Mouse (Mus musculus): ENCODE results near the gene Ly86. TPM values are rescaled to one million over a fixed set of nuclear protein-coding genes. Genes with fewer than 3 reads are reported as not detected.

Gene Ly86
- total and polyA plus RNA-seq, 3 experiments, result 172 to 427 (median 290) TPM

DNA sequence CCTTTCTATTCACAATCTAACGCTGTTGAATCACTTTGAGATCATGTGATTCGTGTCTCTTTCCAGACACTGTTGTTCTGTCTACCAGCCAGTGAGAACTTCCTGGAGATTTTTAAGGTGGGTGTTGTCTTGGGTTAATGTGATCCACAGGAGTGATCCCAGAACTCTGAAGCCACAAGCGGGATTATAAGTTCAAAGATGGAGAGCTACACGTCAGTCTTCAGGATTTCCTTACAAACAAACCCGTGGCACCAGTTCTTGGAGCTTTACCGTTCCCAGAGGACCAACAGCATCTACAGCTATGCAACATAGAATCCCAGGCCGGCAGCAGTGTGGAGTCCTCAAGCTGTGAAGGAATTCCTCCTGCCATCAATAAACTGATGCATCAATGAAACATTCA, 94.5 kb downstream of the Ly86 start:
- in situ Hi-C loops (cut with MboI; ENCODE audit: low pct_ligation_motif_present, low pct_unique_long_range_greater_than_20kb, low sequenced_read_pairs) (no loop called here), dilution Hi-C loops (cut with MboI; ENCODE audit: extremely low pct_ligation_motif_present, extremely low pct_unique_long_range_greater_than_20kb, low sequenced_read_pairs) (no loop called here)
- TF ChIP-seq EP300 (IDR thresholded peaks at IDR 0.05; ENCODE audit: low read length) (no peak), TCF12 (IDR thresholded peaks at IDR 0.05; ENCODE audit: low read depth, low read length) (no peak), ZNF384 (IDR thresholded peaks at IDR 0.05; ENCODE audit: low read depth, low read length) (no peak), CHD2 (IDR thresholded peaks at IDR 0.05; ENCODE audit: low read length) (no peak), MYC (IDR thresholded peaks at IDR 0.05; ENCODE audit: low read depth, low read length) (no peak), USF1 (IDR thresholded peaks at IDR 0.05; ENCODE audit: low read depth, low read length) (no peak), KAT2A (IDR thresholded peaks at IDR 0.05; ENCODE audit: insufficient replicate concordance, low read length) (no peak), ZKSCAN1 (IDR thresholded peaks at IDR 0.05; ENCODE audit: borderline replicate concordance, low read depth, low read length) (no peak), RAD21 (IDR thresholded peaks at IDR 0.05; ENCODE audit: low read depth, low read length) (no peak)
- H3K4me2 ChIP-seq (ENCODE audit: insufficient read depth, low read depth, poor library complexity, severe bottlenecking), result no peak overlapping the region
- H3K36me3 ChIP-seq (replicated peaks in 1 of 2; ENCODE audit: control insufficient read depth in 1 of 2, insufficient read depth in 1 of 2, low read length in 1 of 2), result no peaks in the 10 kb centered on the region
- no peak for DNase-seq (ENCODE audit: extremely low read depth)
- H3K9me3 ChIP-seq (replicated peaks; ENCODE audit: low read length), result peaks cover 5% of the 10 kb centered on the region
- H3K4me1 ChIP-seq (ENCODE audit: control insufficient read depth in 1 of 2, insufficient read depth in 2 of 2), result peaks cover 10 to 43% of the 10 kb centered on the region in 2 experiments
- no peaks in the 10 kb centered on the region for H3K79me2 ChIP-seq (replicated peaks; ENCODE audit: control insufficient read depth, extremely low read depth, insufficient read depth, poor library complexity, severe bottlenecking)
- no peaks in the 10 kb centered on the region for H3K27me3 ChIP-seq (replicated peaks)
- no peak overlapping the region for H3K9ac ChIP-seq (ENCODE audit: insufficient read depth, low read depth)
- H3K27ac ChIP-seq (ENCODE audit: insufficient read depth, low read depth), result no peak overlapping the region
- no peak overlapping the region for H3K4me3 ChIP-seq (replicated peaks in 1 of 3; ENCODE audit: low read depth in 2 of 3, low read length in 2 of 3, poor library complexity in 1 of 3)

DNA sequence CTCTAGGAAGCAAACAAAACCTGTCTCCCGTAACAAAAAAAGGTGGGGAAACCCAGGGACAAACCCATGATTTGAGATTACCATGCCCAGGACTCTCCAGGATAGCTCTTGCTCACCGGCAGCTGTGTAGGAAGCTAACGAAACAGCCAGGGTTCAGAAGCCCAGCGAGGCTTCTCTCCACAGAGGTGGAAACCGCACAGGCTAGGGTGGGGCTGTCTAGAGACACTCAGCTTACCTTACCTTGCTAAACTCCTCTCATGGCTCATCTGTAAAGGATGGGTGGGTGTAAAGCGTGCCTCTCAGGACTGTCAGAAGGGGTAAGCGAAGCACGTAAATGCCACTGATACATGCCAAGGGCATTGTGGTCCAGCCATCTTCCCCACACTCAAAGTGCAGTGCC, 94.9 kb downstream of the Ly86 start:
- Histone ChIP-seq H3K36me3 (replicated peaks in 1 of 2; ENCODE audit: control insufficient read depth in 1 of 2, insufficient read depth in 1 of 2, low read length in 1 of 2) (no peaks in the 10 kb centered on the region), H3K79me2 (replicated peaks; ENCODE audit: control insufficient read depth, extremely low read depth, insufficient read depth, poor library complexity, severe bottlenecking) (no peaks in the 10 kb centered on the region), H3K9ac (ENCODE audit: insufficient read depth, low read depth) (no peak overlapping the region), H3K4me3 (replicated peaks in 1 of 3; ENCODE audit: low read depth in 2 of 3, low read length in 2 of 3, poor library complexity in 1 of 3) (no peak overlapping the region), H3K9me3 (replicated peaks; ENCODE audit: low read length) (peaks cover 5% of the 10 kb centered on the region), H3K4me1 (ENCODE audit: control insufficient read depth in 1 of 2, insufficient read depth in 2 of 2) (peaks cover 10 to 39% of the 10 kb centered on the region in 2 experiments), H3K27ac (ENCODE audit: insufficient read depth, low read depth) (no peak overlapping the region), H3K4me2 (ENCODE audit: insufficient read depth, low read depth, poor library complexity, severe bottlenecking) (peak overlapping the region; percentile 45; the same call in 1 of the 2 replicates), H3K27me3 (replicated peaks) (no peaks in the 10 kb centered on the region)
- in situ Hi-C loops (cut with MboI; ENCODE audit: low pct_ligation_motif_present, low pct_unique_long_range_greater_than_20kb, low sequenced_read_pairs) (no loop called here), dilution Hi-C loops (cut with MboI; ENCODE audit: extremely low pct_ligation_motif_present, extremely low pct_unique_long_range_greater_than_20kb, low sequenced_read_pairs) (no loop called here)
- DNase-seq (ENCODE audit: extremely low read depth), result no peak
- TF ChIP-seq IRF4 (IDR thresholded peaks at IDR 0.05; ENCODE audit: low read depth, low read length) (no peak), SMC3 (IDR thresholded peaks at IDR 0.05; ENCODE audit: low read depth, low read length) (no peak), ZMIZ1 (IDR thresholded peaks at IDR 0.05; ENCODE audit: low read depth, low read length) (no peak), EP300 (IDR thresholded peaks at IDR 0.05; ENCODE audit: low read length) (no peak), HCFC1 (IDR thresholded peaks at IDR 0.05; ENCODE audit: low read depth, low read length) (no peak), BHLHE40 (IDR thresholded peaks at IDR 0.05; ENCODE audit: low read depth, low read length) (no peak), E2F4 (IDR thresholded peaks at IDR 0.05; ENCODE audit: insufficient replicate concordance, low read depth, low read length) (no peak), RAD21 (IDR thresholded peaks at IDR 0.05; ENCODE audit: low read depth, low read length) (no peak), CTCF (conservative IDR thresholded peaks at IDR 0.05 in 1 of 2, IDR thresholded peaks at IDR 0.05 in 1 of 2; ENCODE audit: low read depth in 2 of 2, low read length in 2 of 2) (no peak), POLR2AphosphoS2 (IDR thresholded peaks at IDR 0.05; ENCODE audit: low read depth, low read length) (no peak), MEF2A (IDR thresholded peaks at IDR 0.05; ENCODE audit: borderline replicate concordance, low read depth, low read length) (no peak), TBP (conservative IDR thresholded peaks at IDR 0.05; ENCODE audit: low read depth, low read length) (no peak), ZC3H11A (IDR thresholded peaks at IDR 0.05; ENCODE audit: low read depth, low read length) (no peak), MAZ (IDR thresholded peaks at IDR 0.05; ENCODE audit: low read depth, low read length) (no peak), ETS1 (conservative IDR thresholded peaks at IDR 0.05; ENCODE audit: low read depth, low read length) (no peak)
